Mouse (Mus musculus) hindbrain, embryonic 15.5 days (tissue): ENCODE measurements around the gene Nos3. TPM values are rescaled to one million over a fixed set of nuclear protein-coding genes. Genes with fewer than 3 reads are reported as not detected.

ENCODE experiments used
- ATAC-seq: fragments of 200-750 bp; cut with Nextera tagmentation; 2 replicates; pipeline ENCODE4 v1.8.0; 2017; ENCODE audit warnings: low read depth, moderate number of reproducible peaks, moderate TSS enrichment; ENCODE audit not compliant: low FRiP score
- H3K27ac ChIP-seq: fragments of 300-500 bp; sonication (generic); replicated peaks from 2 replicates; pipeline ENCODE4 v1.5.1; 2015; ENCODE audit warnings: mild to moderate bottlenecking, inconsistent platforms
- H3K27me3 ChIP-seq: fragments of 300-500 bp; sonication (generic); 2 replicates; pipeline ENCODE4 v1.6.1; 2015; ENCODE audit warnings: control low read depth, inconsistent platforms
- H3K36me3 ChIP-seq: fragments of 300-500 bp; sonication (generic); 2 replicates; pipeline ENCODE4 v1.6.1; 2015; ENCODE audit warnings: control low read depth, inconsistent platforms
- H3K4me1 ChIP-seq: fragments of 300-500 bp; sonication (generic); replicated peaks from 2 replicates; pipeline ENCODE4 v1.6.1; 2015; ENCODE audit warnings: control low read depth, inconsistent platforms
- H3K4me2 ChIP-seq: fragments of 300-500 bp; sonication (generic); 2 replicates; pipeline ENCODE4 v1.6.1; 2015; ENCODE audit warnings: moderate library complexity, mild to moderate bottlenecking, inconsistent platforms
- H3K4me3 ChIP-seq: fragments of 300-500 bp; sonication (generic); 2 replicates; pipeline ENCODE4 v1.5.1; 2015; ENCODE audit warnings: mild to moderate bottlenecking, inconsistent platforms
- H3K9ac ChIP-seq: fragments of 300-500 bp; sonication (generic); 2 replicates; pipeline ENCODE4 v1.6.1; 2015; ENCODE audit warnings: inconsistent platforms
- H3K9me3 ChIP-seq: fragments of 300-500 bp; sonication (generic); 2 replicates; pipeline ENCODE4 v1.6.1; 2016; ENCODE audit warnings: control low read depth, inconsistent platforms
- WGBS: fragments of 180-500 bp; shearing (Covaris S2); methylation state at CpG from one replicate; pipeline ENCODE4 v1.1.7; 2015; 5-methylcytosine and 5-hydroxymethylcytosine counted together
- polyA plus RNA-seq: library from polyadenylated mRNA; unstranded; fragments of >200 nt; fragmentation: Nextera tagmentation; extraction: Ambion mirVana; gene quantifications from 2 replicates; pipeline ENCODE4 v1.2.1, GENCODE M21; 2015

Gene Nos3
- polyA plus RNA-seq, 1 experiment from 2014 or later, result 10.7 TPM

- Histone ChIP-seq H3K4me2 (no peak overlapping the region), H3K9ac (no peak overlapping the region), H3K9me3 (no peaks in the 10 kb centered on the region), H3K27me3 (peaks cover 4% of the 10 kb centered on the region; the same call in 1 of the 2 replicates), H3K36me3 (no peaks in the 10 kb centered on the region), H3K4me3 (no peak overlapping the region), H3K4me1 (peaks cover 24% of the 10 kb centered on the region), H3K27ac (no peak overlapping the region)
- ATAC-seq, result no peak
- WGBS, result 92% methylated on average over 4 of the region's 4 CpGs
These were observed 15.9 kb downstream of the Nos3 start for GRCm38 (mm10) chr5:24380499-24380898.

GRCm38 (mm10) chr5:24381486-24381885 is 16.9 kb downstream of the Nos3 start:
- Histone ChIP-seq H3K4me3 (no peak overlapping the region), H3K27me3 (peaks cover 12% of the 10 kb centered on the region), H3K9ac (no peak overlapping the region), H3K27ac (no peak overlapping the region), H3K4me2 (no peak overlapping the region), H3K4me1 (peaks cover 24% of the 10 kb centered on the region), H3K9me3 (no peaks in the 10 kb centered on the region), H3K36me3 (no peaks in the 10 kb centered on the region)
- ATAC-seq, result no peak
- WGBS, result 78% methylated on average over 6 of the region's 6 CpGs

- ATAC-seq, result no peak
These were observed 17.4 kb downstream of the Nos3 start for GRCm38 (mm10) chr5:24381988-24382387.

GRCm38 (mm10) chr5:24383026-24383859 is 18.6 kb downstream of the Nos3 start:
- ATAC-seq, result peak; percentile 88
- H3K4me3 ChIP-seq, result peak overlapping the region; percentile 53
- WGBS, result under 1% methylated on average over 34 of the region's 34 CpGs
- peak overlapping the region; percentile 61 for H3K9ac ChIP-seq
- peaks cover 40% of the 10 kb centered on the region for H3K4me1 ChIP-seq
- H3K4me2 ChIP-seq, result peak overlapping the region; percentile 69
- H3K27ac ChIP-seq, result peak overlapping the region; percentile 80
- peaks cover 14% of the 10 kb centered on the region for H3K27me3 ChIP-seq
- no peaks in the 10 kb centered on the region for H3K36me3 ChIP-seq
- no peaks in the 10 kb centered on the region for H3K9me3 ChIP-seq

More at GRCm38 (mm10) chr5:24381988-24382387, 17.4 kb downstream of the Nos3 start:
- Histone ChIP-seq H3K4me1 (peaks cover 28% of the 10 kb centered on the region), H3K27ac (no peak overlapping the region), H3K4me2 (no peak overlapping the region), H3K4me3 (no peak overlapping the region), H3K9me3 (no peaks in the 10 kb centered on the region), H3K27me3 (peaks cover 12% of the 10 kb centered on the region), H3K36me3 (no peaks in the 10 kb centered on the region), H3K9ac (no peak overlapping the region)
- WGBS, result 67% methylated on average over 2 of the region's 2 CpGs

- Histone ChIP-seq H3K27me3 (peaks cover 18% of the 10 kb centered on the region), H3K4me1 (peaks cover 45% of the 10 kb centered on the region)
- WGBS, result 73% methylated on average over 6 of the region's 6 CpGs
These were observed 19.8 kb downstream of the Nos3 start for GRCm38 (mm10) chr5:24384407-24384806.

GRCm38 (mm10) chr5:24385374-24385773 is 20.8 kb downstream of the Nos3 start:
- H3K36me3 ChIP-seq, result no peaks in the 10 kb centered on the region
- H3K9ac ChIP-seq, result no peak overlapping the region
- H3K4me2 ChIP-seq, result no peak overlapping the region
- no peak for ATAC-seq
- H3K9me3 ChIP-seq, result no peaks in the 10 kb centered on the region
- peaks cover 25% of the 10 kb centered on the region for H3K27me3 ChIP-seq
- no peak overlapping the region for H3K4me3 ChIP-seq
- WGBS, result 92% methylated on average over 5 of the region's 5 CpGs
- no peak overlapping the region for H3K27ac ChIP-seq
- H3K4me1 ChIP-seq, result peaks cover 45% of the 10 kb centered on the region

More at GRCm38 (mm10) chr5:24384407-24384806, 19.8 kb downstream of the Nos3 start:
- Histone ChIP-seq H3K4me3 (no peak overlapping the region), H3K27ac (no peak overlapping the region), H3K4me2 (peak overlapping the region; percentile 69), H3K9ac (no peak overlapping the region), H3K36me3 (no peaks in the 10 kb centered on the region), H3K9me3 (no peaks in the 10 kb centered on the region)
- ATAC-seq, result no peak

- Histone ChIP-seq H3K36me3 (no peaks in the 10 kb centered on the region), H3K9me3 (no peaks in the 10 kb centered on the region), H3K4me2 (no peak overlapping the region), H3K27me3 (peaks cover 25% of the 10 kb centered on the region), H3K9ac (no peak overlapping the region), H3K27ac (no peak overlapping the region), H3K4me1 (peaks cover 45% of the 10 kb centered on the region), H3K4me3 (no peak overlapping the region)
- 81% methylated on average over 10 of the region's 10 CpGs for WGBS
- ATAC-seq, result no peak
These were observed 21.4 kb downstream of the Nos3 start for GRCm38 (mm10) chr5:24385887-24386550.

GRCm38 (mm10) chr5:24387264-24388241 is 22.9 kb downstream of the Nos3 start:
- whole genome bisulfite sequencing, result under 1% methylated on average over 73 of the region's 73 CpGs
- H3K9me3 ChIP-seq, result no peaks in the 10 kb centered on the region
- H3K36me3 ChIP-seq, result no peaks in the 10 kb centered on the region
- H3K4me1 ChIP-seq, result peaks cover 42% of the 10 kb centered on the region
- peak overlapping the region; percentile 50 for H3K4me3 ChIP-seq
- peak overlapping the region; percentile 99 for H3K4me2 ChIP-seq
- H3K27me3 ChIP-seq, result peaks cover 25% of the 10 kb centered on the region
- peak; percentile 44 for ATAC-seq
- H3K9ac ChIP-seq, result peak overlapping the region; percentile 50
- peak overlapping the region; percentile 60 for H3K27ac ChIP-seq

- H3K9me3 ChIP-seq, result no peaks in the 10 kb centered on the region
- peak overlapping the region; percentile 50 for H3K9ac ChIP-seq
- ATAC-seq, result no peak
- WGBS, result 23% methylated on average over 26 of the region's 26 CpGs
- H3K27me3 ChIP-seq, result peaks cover 25% of the 10 kb centered on the region
- H3K4me2 ChIP-seq, result peak overlapping the region; percentile 99
- no peaks in the 10 kb centered on the region for H3K36me3 ChIP-seq
- H3K4me3 ChIP-seq, result peak overlapping the region; percentile 50
- H3K4me1 ChIP-seq, result peaks cover 34% of the 10 kb centered on the region
- H3K27ac ChIP-seq, result peak overlapping the region; percentile 60
These were observed 23.8 kb downstream of the Nos3 start for GRCm38 (mm10) chr5:24388246-24388915.

- Histone ChIP-seq H3K4me3 (no peak overlapping the region), H3K9me3 (no peaks in the 10 kb centered on the region), H3K27me3 (peaks cover 25% of the 10 kb centered on the region), H3K36me3 (no peaks in the 10 kb centered on the region), H3K4me1 (peaks cover 28% of the 10 kb centered on the region), H3K9ac (no peak overlapping the region), H3K4me2 (no peak overlapping the region), H3K27ac (no peak overlapping the region)
- ATAC-seq, result no peak
- WGBS, result 59% methylated on average over 7 of the region's 7 CpGs
These were observed 24.5 kb downstream of the Nos3 start for GRCm38 (mm10) chr5:24389011-24389657.

GRCm38 (mm10) chr5:24389658-24390020 is 25.0 kb downstream of the Nos3 start:
- Histone ChIP-seq H3K9me3 (no peaks in the 10 kb centered on the region), H3K27ac (no peak overlapping the region), H3K36me3 (no peaks in the 10 kb centered on the region), H3K9ac (no peak overlapping the region), H3K4me3 (no peak overlapping the region), H3K27me3 (peaks cover 25% of the 10 kb centered on the region), H3K4me2 (no peak overlapping the region), H3K4me1 (peaks cover 23% of the 10 kb centered on the region)
- WGBS, result 88% methylated on average over 4 of the region's 4 CpGs
- ATAC-seq, result no peak
